Mouse (Mus musculus) midbrain, postnatal 0 days (tissue): ENCODE measurements around the gene Olig3. TPM values are rescaled to one million over a fixed set of nuclear protein-coding genes. Genes with fewer than 3 reads are reported as not detected.

Source experiments
- ATAC-seq: fragments of 200-750 bp; cut with Nextera tagmentation; 2 replicates; pipeline ENCODE4 v1.8.0; 2017; ENCODE audit warnings: moderate number of reproducible peaks, mild to moderate bottlenecking, moderate TSS enrichment, moderate library complexity; ENCODE audit not compliant: low FRiP score
- DNase-seq: peaks from one replicate; pipeline ENCODE4 v3.0.0-alpha.2; 2015; ENCODE audit warnings: low spot score
- H3K27ac ChIP-seq: fragments of 300-500 bp; sonication (generic); 2 replicates; pipeline ENCODE4 v1.5.1; 2014; ENCODE audit warnings: low read depth, mild to moderate bottlenecking, low read length, mixed read lengths
- H3K27me3 ChIP-seq: fragments of 300-500 bp; sonication (generic); 2 replicates; pipeline ENCODE4 v1.6.1; 2014; ENCODE audit warnings: low read length, control low read depth, mixed read lengths; ENCODE audit not compliant: insufficient read depth
- H3K36me3 ChIP-seq: fragments of 300-500 bp; sonication (generic); 2 replicates; pipeline ENCODE4 v1.6.1; 2014; ENCODE audit warnings: low read length, control low read depth, mixed read lengths; ENCODE audit not compliant: insufficient read depth
- H3K4me1 ChIP-seq: fragments of 300-500 bp; sonication (generic); 2 replicates; pipeline ENCODE4 v1.6.1; 2014; ENCODE audit warnings: mild to moderate bottlenecking, control low read depth, antibody characterized with exemption, low read length, mixed read lengths; ENCODE audit not compliant: insufficient read depth
- H3K4me2 ChIP-seq: fragments of 300-500 bp; sonication (generic); 2 replicates; pipeline ENCODE4 v1.6.1; 2014; ENCODE audit warnings: low read depth, mild to moderate bottlenecking, low read length, mixed read lengths; ENCODE audit not compliant: poor library complexity, severe bottlenecking
- H3K4me3 ChIP-seq: fragments of 300-500 bp; sonication (generic); 2 replicates; pipeline ENCODE4 v1.5.1; 2014; ENCODE audit warnings: low read depth, mild to moderate bottlenecking, low read length, moderate library complexity
- H3K9ac ChIP-seq: fragments of 300-500 bp; sonication (generic); replicated peaks from 2 replicates; pipeline ENCODE4 v1.6.1; 2014; ENCODE audit warnings: mild to moderate bottlenecking, low read length, moderate library complexity, mixed read lengths; ENCODE audit not compliant: poor library complexity, severe bottlenecking
- H3K9me3 ChIP-seq: fragments of 300-500 bp; sonication (generic); 2 replicates; pipeline ENCODE4 v1.6.1; 2016; ENCODE audit warnings: low read length, control low read depth
- CTCF ChIP-seq: IDR thresholded peaks from 2 replicates; pipeline ENCODE4 v1.5.1; 2016; ENCODE audit warnings: antibody characterized with exemption, mild to moderate bottlenecking
- WGBS: fragments of 180-500 bp; shearing (Covaris S2); extraction: QIAGEN DNeasy Blood & Tissue Kit; methylation state at CpG from one replicate; pipeline ENCODE4 v1.1.7; 2014; 5-methylcytosine and 5-hydroxymethylcytosine counted together
- polyA plus RNA-seq: library from polyadenylated mRNA; unstranded; fragments of >200 nt; fragmentation: Nextera tagmentation; extraction: Ambion mirVana; gene quantifications from 2 replicates; pipeline ENCODE4 v1.2.1, GENCODE M21; 2015
- total RNA-seq: library from RNA; depleted of rRNA; stranded (reverse); fragments of >200 nt; gene quantifications from 2 replicates; pipeline ENCODE4 v1.2.3, GENCODE M21; 2014; rRNA removed

The Olig3 gene
- total RNA-seq (0.77 TPM in 1 of 2 replicates, not detected in the other), polyA plus RNA-seq (not detected in 2 replicates)

DNA sequence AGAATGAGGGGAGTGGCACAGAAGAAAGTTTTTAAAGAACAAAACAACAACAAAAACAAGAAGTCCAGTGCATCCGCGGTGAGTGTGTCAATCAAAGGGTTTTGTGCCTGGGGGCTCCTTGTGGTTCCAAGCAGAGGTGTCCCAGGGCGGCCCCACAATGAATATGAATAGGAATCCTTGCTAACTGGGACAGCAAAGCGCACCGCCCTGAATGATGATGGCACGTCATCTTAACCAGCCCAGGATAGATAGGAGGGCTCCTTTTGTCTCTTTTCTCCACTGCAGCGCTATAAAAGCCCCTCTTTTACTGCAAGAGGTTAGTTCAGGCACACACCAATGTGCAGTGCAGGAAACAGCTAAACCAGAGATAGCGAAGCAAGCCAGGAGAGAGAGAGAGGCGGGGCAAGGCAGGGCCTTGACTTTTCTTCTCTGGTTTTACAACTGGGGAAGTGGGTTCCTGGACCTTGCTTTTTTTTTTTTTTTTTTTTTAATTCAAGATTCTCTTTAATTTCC lies at the start of gene Olig3:
Olig3 (plus strand) TSS at position 463 of the 513 bp plus-strand sequence.
- ATAC-seq (no peak), DNase-seq (no peak)
- TF ChIP-seq CTCF, result no peak
- H3K4me1 ChIP-seq, result no peaks in the 10 kb centered on the region
- H3K4me3 ChIP-seq, result peak within 1 kb of the TSS; percentile 18; the same call in 1 of the 2 replicates
- 4% methylated on average over 9 of the region's 9 CpGs for WGBS
- H3K4me2 ChIP-seq, result peak within 1 kb of the TSS; percentile 24; the same call in 1 of the 2 replicates
- H3K27ac ChIP-seq, result no peak within 1 kb of the TSS
- H3K36me3 ChIP-seq, result no peaks in the 10 kb centered on the region
- H3K9me3 ChIP-seq, result no peaks in the 10 kb centered on the region
- H3K27me3 ChIP-seq, result peaks cover 89% of the 10 kb centered on the region
- H3K9ac ChIP-seq, result no peak within 1 kb of the TSS

DNA sequence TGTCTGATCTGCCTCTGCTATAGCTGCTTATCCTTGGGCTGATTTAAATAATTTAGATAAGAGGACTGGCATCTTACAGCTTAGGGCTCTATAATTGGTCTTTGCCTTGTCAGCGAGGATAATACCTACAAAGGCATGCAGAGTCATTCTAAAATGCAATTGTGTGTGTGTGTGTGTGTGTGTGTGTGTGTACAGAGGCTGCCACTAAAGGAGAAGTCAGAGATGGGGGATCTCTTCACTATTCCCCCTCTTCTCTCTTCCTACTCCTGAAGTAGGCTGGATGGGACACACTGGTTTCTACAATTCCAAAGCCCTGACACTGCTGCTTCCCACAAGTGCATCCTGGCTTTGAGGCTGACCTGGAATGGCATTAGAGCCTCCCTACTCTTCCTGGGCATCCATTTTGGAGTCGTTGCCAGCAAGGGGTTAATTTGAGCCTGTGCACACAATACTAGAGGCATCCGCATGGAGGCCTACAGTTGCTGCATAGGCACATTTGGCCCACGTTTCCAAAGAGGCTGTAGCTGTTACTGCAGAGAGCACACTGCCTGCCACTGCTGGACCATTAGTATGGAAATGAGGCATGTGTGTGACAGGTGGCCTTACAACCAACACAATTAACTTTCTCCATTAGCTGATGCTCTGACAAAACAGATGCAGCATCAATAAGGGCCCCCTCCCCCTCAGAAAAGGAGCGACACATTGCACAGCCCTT lies 46.5 kb upstream of the Olig3 start:
- no peak overlapping the region for H3K27ac ChIP-seq

DNA sequence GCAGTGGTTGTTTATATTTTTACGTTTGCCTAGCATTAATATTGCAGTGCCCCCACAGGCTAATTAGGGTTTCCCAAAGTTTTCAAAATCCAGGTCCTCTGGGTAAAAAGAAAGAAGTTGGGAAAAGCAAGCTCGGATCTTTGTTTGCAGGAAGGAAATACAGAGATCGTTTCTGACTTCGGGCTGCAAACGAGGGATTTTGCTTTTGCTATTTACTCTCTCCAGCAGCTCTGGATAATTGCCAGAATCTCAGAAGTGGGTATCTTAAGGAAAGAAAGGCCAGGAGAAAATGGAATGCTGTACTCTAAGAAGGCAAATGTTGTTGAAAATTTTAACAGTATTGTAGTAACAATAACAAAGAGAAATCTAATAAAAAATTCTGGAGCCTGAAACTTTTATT lies 45.9 kb upstream of the Olig3 start:
- no peak for TF ChIP-seq CTCF

More for the DNA sequence above, 46.5 kb upstream of the Olig3 start:
- Histone ChIP-seq H3K9ac (no peak overlapping the region), H3K36me3 (no peaks in the 10 kb centered on the region), H3K4me2 (no peak overlapping the region), H3K27me3 (no peaks in the 10 kb centered on the region), H3K4me3 (no peak overlapping the region), H3K4me1 (no peaks in the 10 kb centered on the region), H3K9me3 (no peaks in the 10 kb centered on the region)
- no peak; the same call in 1 of the 2 replicates for TF ChIP-seq CTCF
- ATAC-seq, result peak; percentile 77
- 13% methylated on average over 5 of the region's 5 CpGs for WGBS
- DNase-seq, result peak; percentile 78

DNA sequence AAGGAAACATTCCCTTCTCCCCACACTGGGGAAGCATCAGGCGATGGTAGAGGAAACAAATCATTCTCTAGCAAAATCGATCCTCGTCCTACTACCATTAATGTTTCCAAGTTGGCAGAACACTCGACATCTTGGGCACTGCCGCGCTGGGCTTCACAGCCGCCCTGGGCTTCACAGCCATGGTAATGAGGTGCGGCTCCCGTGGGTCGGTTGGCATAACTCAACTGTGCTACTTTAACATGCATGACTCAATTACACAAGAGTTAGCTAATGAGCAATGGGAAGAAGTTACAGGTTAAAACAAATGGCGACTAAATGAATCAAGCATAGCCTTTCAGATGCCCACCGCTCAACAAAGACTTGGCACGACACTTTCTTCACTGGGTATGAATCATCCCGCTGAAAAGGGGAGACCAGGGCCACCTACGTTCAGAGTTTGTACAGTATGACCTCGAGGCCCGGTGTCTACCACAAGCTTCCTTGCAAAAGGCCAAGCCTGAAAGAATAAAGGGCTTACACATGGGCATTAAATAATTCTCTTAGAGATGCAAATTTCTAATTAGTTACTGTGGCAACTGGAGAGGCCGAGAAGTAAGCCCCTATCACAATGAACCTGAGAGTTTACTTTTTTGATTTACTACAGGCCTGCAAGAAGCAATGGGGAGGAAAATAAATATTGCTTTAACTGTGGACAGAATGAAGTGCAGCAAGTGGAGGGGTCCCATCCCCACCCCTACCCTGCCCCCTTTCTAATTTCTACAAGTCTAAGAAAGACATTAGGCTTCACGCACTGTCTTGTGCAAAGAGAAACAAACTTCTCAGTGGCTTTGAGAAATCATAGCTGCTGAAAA lies 38.1 kb upstream of the Olig3 start:
- no peaks in the 10 kb centered on the region for H3K36me3 ChIP-seq
- no peaks in the 10 kb centered on the region; the same call in 1 of the 2 replicates for H3K27me3 ChIP-seq
- no peak overlapping the region for H3K4me3 ChIP-seq
- no peak for ATAC-seq
- DNase-seq, result no peak
- no peaks in the 10 kb centered on the region for H3K9me3 ChIP-seq
- no peaks in the 10 kb centered on the region for H3K4me1 ChIP-seq
- WGBS, result 48% methylated on average over 19 of the region's 19 CpGs
- H3K9ac ChIP-seq, result no peak overlapping the region
- TF ChIP-seq CTCF, result no peak
- no peak overlapping the region for H3K27ac ChIP-seq
- H3K4me2 ChIP-seq, result no peak overlapping the region

More for the DNA sequence above, 45.9 kb upstream of the Olig3 start:
- 11% methylated on average over 5 of the region's 5 CpGs for WGBS
- Histone ChIP-seq H3K9ac (no peak overlapping the region), H3K4me1 (no peaks in the 10 kb centered on the region), H3K27me3 (no peaks in the 10 kb centered on the region), H3K4me2 (no peak overlapping the region), H3K9me3 (no peaks in the 10 kb centered on the region), H3K27ac (no peak overlapping the region), H3K36me3 (no peaks in the 10 kb centered on the region), H3K4me3 (no peak overlapping the region)
- peak; percentile 26 for DNase-seq
- ATAC-seq, result no peak

DNA sequence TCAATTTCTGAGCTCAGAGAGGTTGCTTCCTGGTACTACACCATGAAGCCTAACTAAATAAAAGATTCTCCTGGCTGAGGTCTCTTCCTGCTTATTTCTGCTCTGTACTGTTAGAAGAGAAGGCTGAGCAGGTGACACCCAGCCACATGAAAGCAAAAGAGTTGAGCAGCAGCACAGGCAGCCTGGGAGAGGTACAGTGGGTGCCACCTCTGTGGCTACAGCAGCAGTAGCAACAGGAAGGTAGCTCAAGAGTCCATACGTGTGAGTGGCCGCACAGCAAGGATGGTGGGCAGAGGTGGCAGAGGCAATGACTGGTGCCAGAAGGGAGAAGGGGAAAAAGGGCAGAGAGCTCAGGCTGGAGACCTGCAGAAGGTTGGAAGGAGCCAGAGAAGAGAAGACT lies 34.6 kb upstream of the Olig3 start:
- 94% methylated on average over 2 of the region's 2 CpGs for WGBS
- H3K27ac ChIP-seq, result no peak overlapping the region
- H3K27me3 ChIP-seq, result no peaks in the 10 kb centered on the region; the same call in 1 of the 2 replicates
- no peak for ATAC-seq
- H3K36me3 ChIP-seq, result no peaks in the 10 kb centered on the region
- no peak overlapping the region for H3K4me2 ChIP-seq
- H3K9me3 ChIP-seq, result no peaks in the 10 kb centered on the region
- no peak overlapping the region for H3K4me3 ChIP-seq
- H3K9ac ChIP-seq, result no peak overlapping the region
- TF ChIP-seq CTCF, result no peak
- H3K4me1 ChIP-seq, result no peaks in the 10 kb centered on the region
- no peak for DNase-seq
